Mouse (Mus musculus) C2C12 (cell line): Measurements from ENCODE around the gene Olfr1014. TPM values are rescaled to one million over a fixed set of nuclear protein-coding genes. Genes with fewer than 3 reads are reported as not detected.

Experiments
- H3K27me3 ChIP-seq: one replicate; pipeline ENCODE4 v1.6.1; 2011; ENCODE audit not compliant: control insufficient read depth, insufficient read depth, insufficient read length
- H3K36me3 ChIP-seq: one replicate; pipeline ENCODE4 v1.6.1; 2011; ENCODE audit not compliant: control insufficient read depth, insufficient read depth
- H3K4me3 ChIP-seq: one replicate; pipeline ENCODE4 v1.5.1; 2011; ENCODE audit warnings: mild to moderate bottlenecking, control low read depth; ENCODE audit not compliant: poor library complexity, insufficient read depth, severe bottlenecking
- H3K79me2 ChIP-seq: one replicate; pipeline ENCODE4 v1.6.1; 2011; ENCODE audit not compliant: control insufficient read depth, insufficient read depth
- H3K79me3 ChIP-seq: one replicate; pipeline ENCODE4 v1.6.1; 2011; ENCODE audit warnings: low read depth, control low read depth
- H3ac ChIP-seq: one replicate; pipeline ENCODE3; 2011; ENCODE audit warnings: low read depth; ENCODE audit not compliant: control insufficient read depth, insufficient read length
- CEBPB ChIP-seq: IDR thresholded peaks from one replicate; pipeline ENCODE4 v1.6.1; 2011; ENCODE audit warnings: low read depth, mild to moderate bottlenecking, control low read depth, moderate library complexity
- CTCF ChIP-seq: IDR thresholded peaks from one replicate; pipeline ENCODE4 v1.5.1; 2011; ENCODE audit not compliant: control insufficient read depth, insufficient read depth, insufficient read length
- FOSL1 ChIP-seq: IDR thresholded peaks from one replicate; pipeline ENCODE4 v1.8.0; 2011; ENCODE audit warnings: mild to moderate bottlenecking, low read length; ENCODE audit not compliant: poor library complexity, insufficient read depth, severe bottlenecking
- MAX ChIP-seq: IDR thresholded peaks from one replicate; pipeline ENCODE4 v1.6.1; 2011; ENCODE audit warnings: mild to moderate bottlenecking, control low read depth
- MYOD1 ChIP-seq: IDR thresholded peaks from one replicate; pipeline ENCODE4 v1.6.1; 2011; ENCODE audit warnings: low read depth; ENCODE audit not compliant: control insufficient read depth, insufficient read length
- MYOG ChIP-seq: IDR thresholded peaks from one replicate; pipeline ENCODE4 v1.6.1; 2011; ENCODE audit not compliant: control insufficient read depth, insufficient read length; ENCODE audit errors: extremely low read depth
- USF1 ChIP-seq: IDR thresholded peaks from one replicate; pipeline ENCODE4 v1.6.1; 2011; ENCODE audit warnings: low read depth, mild to moderate bottlenecking, control low read depth, moderate library complexity
- long read RNA-seq, 2 experiments: library from polyadenylated mRNA; unstranded; transcript quantifications; one replicate each; pipeline ENCODE4 v2.0.0; 2019 to 2020
- polyA plus RNA-seq: library from polyadenylated mRNA; unstranded; fragments of >200 nt; fragmentation: generic; extraction: Trizol; gene quantifications from one replicate; pipeline ENCODE4 v1.2.1, GENCODE M21; 2012; ENCODE audit warnings: missing spikeins

Gene Olfr1014
- polyA plus RNA-seq = not detected
- long read RNA-seq, experiment 1 = 0 reads
- long read RNA-seq, experiment 2 = 0 reads

- TF ChIP-seq USF1 = no peak
- no peak for TF ChIP-seq MAX
- no peak for TF ChIP-seq MYOD1
- TF ChIP-seq CTCF = no peak
- TF ChIP-seq MYOG = no peak
- no peak for TF ChIP-seq CEBPB
- TF ChIP-seq FOSL1 = no peak
These were observed at the start of gene Olfr1014 for GRCm38 (mm10) chr2:85772413-85772812. Olfr1014 (plus strand) TSS chr2:85772713.

GRCm38 (mm10) chr2:85725793-85726192, 46.7 kb upstream of the Olfr1014 start:
- TF ChIP-seq USF1 (no peak), CEBPB (no peak)
- H3K4me3 ChIP-seq = no peak overlapping the region
- no peaks in the 10 kb centered on the region for H3K36me3 ChIP-seq

More at GRCm38 (mm10) chr2:85772413-85772812, at the start of gene Olfr1014:
- Histone ChIP-seq H3K79me3 (no peaks in the 10 kb centered on the region), H3ac (no peak within 1 kb of the TSS), H3K27me3 (no peaks in the 10 kb centered on the region), H3K36me3 (no peaks in the 10 kb centered on the region), H3K79me2 (no peaks in the 10 kb centered on the region), H3K4me3 (no peak within 1 kb of the TSS)

GRCm38 (mm10) chr2:85753822-85754221, 18.7 kb upstream of the Olfr1014 start:
- Histone ChIP-seq H3K27me3 (no peaks in the 10 kb centered on the region), H3K4me3 (no peak overlapping the region), H3K79me3 (no peaks in the 10 kb centered on the region), H3K36me3 (no peaks in the 10 kb centered on the region), H3ac (no peak overlapping the region), H3K79me2 (no peaks in the 10 kb centered on the region)
- no peak for TF ChIP-seq MYOG

More at GRCm38 (mm10) chr2:85725793-85726192, 46.7 kb upstream of the Olfr1014 start:
- Histone ChIP-seq H3K79me2 (no peaks in the 10 kb centered on the region), H3K27me3 (no peaks in the 10 kb centered on the region), H3ac (no peak overlapping the region), H3K79me3 (no peaks in the 10 kb centered on the region)

- TF ChIP-seq MYOD1 = no peak
- TF ChIP-seq CTCF = no peak
- TF ChIP-seq MAX = no peak
- TF ChIP-seq USF1 = no peak
- no peak for TF ChIP-seq CEBPB
- no peak for TF ChIP-seq MYOG
- TF ChIP-seq FOSL1 = no peak
- no peaks in the 10 kb centered on the region for H3K79me2 ChIP-seq
- no peak within 1 kb of the TSS for H3K4me3 ChIP-seq
- no peak within 1 kb of the TSS for H3ac ChIP-seq
- H3K36me3 ChIP-seq = no peaks in the 10 kb centered on the region
- H3K79me3 ChIP-seq = no peaks in the 10 kb centered on the region
- H3K27me3 ChIP-seq = no peaks in the 10 kb centered on the region
These were observed 9.8 kb upstream of the Olfr1014 start, which contains the start of gene Olfr1012 for GRCm38 (mm10) chr2:85762666-85763065. Olfr1012 (minus strand) TSS chr2:85762766.

- Histone ChIP-seq H3ac (no peak within 1 kb of the TSS), H3K36me3 (no peaks in the 10 kb centered on the region), H3K79me2 (no peaks in the 10 kb centered on the region), H3K4me3 (no peak within 1 kb of the TSS), H3K79me3 (no peaks in the 10 kb centered on the region), H3K27me3 (no peaks in the 10 kb centered on the region)
- TF ChIP-seq MYOG = no peak
- TF ChIP-seq MYOD1 = no peak
- no peak for TF ChIP-seq MAX
- TF ChIP-seq CEBPB = no peak
- TF ChIP-seq CTCF = no peak
- TF ChIP-seq USF1 = no peak
- no peak for TF ChIP-seq FOSL1
These were observed 5.7 kb upstream of the Olfr1014 start, which contains the start of gene Olfr1013 for GRCm38 (mm10) chr2:85766798-85767197. Olfr1013 (plus strand) TSS chr2:85767098.

GRCm38 (mm10) chr2:85781717-85782116, 9.2 kb downstream of the Olfr1014 start, which contains the start of gene Olfr1015:
Olfr1015 (plus strand) TSS chr2:85782017.
- no peaks in the 10 kb centered on the region for H3K27me3 ChIP-seq
- TF ChIP-seq MYOD1 (no peak), FOSL1 (no peak), MYOG (no peak), CTCF (no peak), USF1 (no peak), MAX (no peak), CEBPB (no peak)
- no peak within 1 kb of the TSS for H3ac ChIP-seq
- H3K79me3 ChIP-seq = no peaks in the 10 kb centered on the region
- H3K36me3 ChIP-seq = no peaks in the 10 kb centered on the region
- no peaks in the 10 kb centered on the region for H3K79me2 ChIP-seq
- no peak within 1 kb of the TSS for H3K4me3 ChIP-seq
